20 mouse cellular contexts compared by ENCODE assay signal in the genomic region with DNA sequence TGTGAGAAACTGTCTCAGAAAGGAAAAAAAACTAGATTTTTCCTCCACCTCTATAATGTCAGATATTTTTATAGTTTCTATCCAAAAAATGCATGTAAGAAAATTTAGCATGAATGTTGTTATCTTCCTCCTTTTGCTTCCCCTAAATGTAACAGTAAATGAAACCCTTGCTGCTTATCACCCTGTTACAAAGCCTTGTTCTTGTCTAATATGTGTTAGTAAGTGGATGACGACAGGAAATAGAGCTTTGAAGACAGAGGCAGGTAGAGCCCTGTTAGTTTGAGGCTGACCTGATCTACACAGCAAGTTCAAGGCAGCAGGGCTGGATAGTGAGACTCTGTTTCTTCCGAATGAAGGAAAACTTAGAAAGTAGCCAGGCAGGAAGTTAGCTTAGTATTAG.
"Had no signal": no experiment of that assay in that cellular context is flagged by ENCODE, and none has a peak within 500 bp of the region (broad histone marks: within the 10 kb centered on the region; RNA-seq: fewer than 3 reads in every experiment).

No protein-coding gene starts in this region.

- H3K27ac ChIP-seq: limb, embryonic 12.5 days; limb, embryonic 15.5 days; liver, embryonic 14.5 days; midbrain, embryonic 10.5 days; midbrain, embryonic 13.5 days had no signal

- H3K4me2 ChIP-seq: limb, embryonic 12.5 days; limb, embryonic 15.5 days; liver, embryonic 11.5 days; lung, embryonic 14.5 days; midbrain, embryonic 13.5 days had no signal

- H3K9me3 ChIP-seq: limb, embryonic 12.5 days; limb, embryonic 15.5 days; midbrain, embryonic 10.5 days; midbrain, embryonic 13.5 days had no signal

- ATAC-seq: liver, postnatal 0 days; lung, postnatal 0 days; midbrain, embryonic 13.5 days; midbrain, embryonic 16.5 days had no signal

- H3K4me3 ChIP-seq: limb, embryonic 12.5 days; limb, embryonic 15.5 days; midbrain, embryonic 10.5 days; midbrain, embryonic 13.5 days; myocyte had no signal

- H3K9ac ChIP-seq: limb, embryonic 12.5 days; limb, embryonic 15.5 days; liver, embryonic 14.5 days; liver, postnatal 0 days; lung, embryonic 14.5 days; midbrain, embryonic 13.5 days had no signal

- DNase-seq: kidney, adult 18-20 months; kidney, adult 9 months; kidney, postnatal 14 days; kidney, postnatal 4 days; left cerebral cortex, postnatal 4 days; liver, postnatal 0 days; lung, embryonic 14.5 days; lung, postnatal 36 days; right cerebral cortex, postnatal 25 days; thymus, adult 2 months; thymus, postnatal 25 days had no signal

- H3K4me1 ChIP-seq: limb, embryonic 12.5 days; limb, embryonic 15.5 days; midbrain, embryonic 13.5 days had no signal

- H3K36me3 ChIP-seq: limb, embryonic 12.5 days; limb, embryonic 15.5 days; midbrain, embryonic 10.5 days; midbrain, embryonic 13.5 days had no signal

- H3K27me3 ChIP-seq: limb, embryonic 12.5 days; limb, embryonic 15.5 days; midbrain, embryonic 13.5 days had no signal
